In genomic region chr10:39456776-39457175, GRCm38 (mm10) we compare ENCODE assay signal across 12 mouse cellular contexts.
"Had no signal": no experiment of that assay in that cellular context is flagged by ENCODE, and none has a peak within 500 bp of the region (broad histone marks: within the 10 kb centered on the region; RNA-seq: fewer than 3 reads in every experiment).

No protein-coding gene starts in this region.

- H3K27ac ChIP-seq: kidney, postnatal 0 days; limb, embryonic 12.5 days; stomach, embryonic 15.5 days had no signal

- H3K4me2 ChIP-seq: limb, embryonic 12.5 days; midbrain, embryonic 12.5 days; stomach, embryonic 15.5 days had no signal

- H3K36me3 ChIP-seq: limb, embryonic 12.5 days; midbrain, embryonic 12.5 days; stomach, embryonic 15.5 days had no signal

- DNase-seq: kidney, adult 9 months; kidney, postnatal 36 days; layer of hippocampus, adult 9-11 months; lung, adult 18-20 months; right cerebral cortex, postnatal 14 days; thymus, adult 2 months; thymus, postnatal 36 days had no signal

- H3K9me3 ChIP-seq: limb, embryonic 12.5 days; midbrain, embryonic 12.5 days; stomach, embryonic 15.5 days had no signal

- H3K9ac ChIP-seq: limb, embryonic 12.5 days; midbrain, embryonic 12.5 days; stomach, embryonic 15.5 days had no signal

- H3K27me3 ChIP-seq: limb, embryonic 12.5 days; midbrain, embryonic 12.5 days; stomach, embryonic 15.5 days had no signal

- H3K4me3 ChIP-seq: limb, embryonic 12.5 days; midbrain, embryonic 12.5 days; stomach, embryonic 15.5 days had no signal

- ATAC-seq: midbrain, embryonic 16.5 days had no signal
